Mouse (Mus musculus): ENCODE measurements around the gene Adgrg3.

The Adgrg3 gene

DNA sequence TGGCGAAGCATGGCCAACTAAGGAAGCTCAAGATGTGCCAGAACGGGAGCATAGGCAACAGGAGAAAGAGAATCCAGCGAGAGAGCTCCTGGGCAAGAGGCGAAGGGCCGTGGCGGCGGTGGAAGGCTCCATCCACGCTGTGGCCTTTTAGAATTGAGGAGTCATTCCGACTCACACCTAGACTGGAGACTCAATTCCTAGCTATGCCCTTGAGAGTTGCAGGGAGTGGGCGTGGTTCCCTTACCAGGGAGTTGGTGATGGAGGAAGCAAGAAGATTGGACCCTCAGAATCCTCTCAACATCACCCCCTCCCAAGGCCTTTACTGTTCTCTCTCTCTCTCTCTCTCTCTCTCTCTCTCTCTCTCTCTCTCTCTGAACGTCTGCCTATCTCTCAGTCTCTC, 64.2 kb downstream of the Adgrg3 start:
- DNase-seq (ENCODE audit: low spot score in 2 of 2), result no peak

GRCm38 (mm10) chr8:95084261-95084660, 66.8 kb downstream of the Adgrg3 start:
- DNase-seq (ENCODE audit: low spot score in 2 of 2), result no peak

- no peak for DNase-seq (ENCODE audit: low spot score in 2 of 2)
Observed at GRCm38 (mm10) chr8:95084744-95085431, 67.4 kb downstream of the Adgrg3 start.

DNA sequence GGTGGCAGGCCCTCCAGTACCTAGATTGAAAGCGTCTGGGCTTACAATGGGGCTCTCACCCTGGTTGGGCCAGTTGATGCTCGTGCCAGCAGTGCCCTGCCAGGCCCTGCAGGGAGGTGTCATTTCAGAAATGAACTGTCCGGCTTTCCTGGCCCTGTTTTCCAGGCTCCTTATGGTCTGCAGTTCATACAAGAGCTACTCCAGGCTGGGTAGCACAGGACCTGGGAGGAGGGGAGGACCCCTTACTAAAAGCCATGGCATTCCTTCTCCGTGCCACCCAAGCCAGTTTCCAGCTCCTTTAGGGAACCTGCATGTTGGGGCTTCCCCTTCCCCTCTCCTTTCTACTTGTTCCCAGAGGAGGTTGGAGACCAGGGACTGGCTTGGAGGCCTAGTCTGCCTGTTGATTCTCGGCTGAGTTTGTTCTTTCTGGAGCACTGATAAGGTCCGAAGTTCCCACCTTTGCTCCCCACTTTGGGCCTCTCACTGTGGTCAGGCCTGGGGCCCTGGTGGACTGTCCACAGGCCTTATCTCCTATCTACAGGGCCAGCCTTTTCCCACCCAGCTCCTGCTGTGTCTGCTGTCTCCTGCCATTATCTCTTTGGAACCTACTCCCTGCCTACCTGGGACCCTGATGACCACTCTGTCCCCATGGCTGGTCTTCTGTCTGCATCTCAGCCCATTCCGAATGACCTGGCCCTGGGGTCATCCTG, 68.1 kb downstream of the Adgrg3 start:
- DNase-seq (ENCODE audit: low spot score in 2 of 2), result no peak

- DNase-seq (ENCODE audit: low spot score in 2 of 2), result no peak
Observed at GRCm38 (mm10) chr8:95093574-95093973, 76.1 kb downstream of the Adgrg3 start.

All from thymus, postnatal 10 days (tissue).